Mouse (Mus musculus) kidney, postnatal 14 days (tissue): Measurements from ENCODE around the gene Coa6.

ENCODE experiments used
- DNase-seq: peaks from one replicate; pipeline ENCODE4 v3.0.0; 2022; ENCODE audit warnings: mixed read lengths

Coa6 gene

DNA sequence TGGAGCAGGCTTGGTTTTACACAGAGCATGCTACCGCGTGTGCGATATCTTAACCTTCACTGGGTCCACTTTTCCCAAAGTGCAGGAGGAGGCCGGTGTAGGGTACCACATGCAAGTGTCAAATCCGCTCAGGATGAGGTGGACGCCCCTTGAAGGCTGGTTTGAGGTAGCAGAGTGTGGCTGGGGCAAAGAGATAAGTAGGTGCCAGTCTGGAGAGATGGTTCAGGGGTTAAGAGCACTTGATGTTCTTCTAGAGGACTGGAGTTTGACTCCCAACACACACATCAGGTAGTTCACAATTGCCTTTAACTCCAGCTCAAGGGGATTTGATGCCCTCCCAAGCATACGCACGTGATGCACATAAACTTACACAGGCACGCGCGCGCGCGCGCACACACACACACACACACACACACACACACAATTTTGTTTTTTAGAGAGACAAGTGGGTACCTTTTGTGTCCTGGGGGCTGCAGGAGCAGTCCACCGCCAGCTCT is 51.5 kb downstream of the Coa6 start:
- no peak for DNase-seq

DNA sequence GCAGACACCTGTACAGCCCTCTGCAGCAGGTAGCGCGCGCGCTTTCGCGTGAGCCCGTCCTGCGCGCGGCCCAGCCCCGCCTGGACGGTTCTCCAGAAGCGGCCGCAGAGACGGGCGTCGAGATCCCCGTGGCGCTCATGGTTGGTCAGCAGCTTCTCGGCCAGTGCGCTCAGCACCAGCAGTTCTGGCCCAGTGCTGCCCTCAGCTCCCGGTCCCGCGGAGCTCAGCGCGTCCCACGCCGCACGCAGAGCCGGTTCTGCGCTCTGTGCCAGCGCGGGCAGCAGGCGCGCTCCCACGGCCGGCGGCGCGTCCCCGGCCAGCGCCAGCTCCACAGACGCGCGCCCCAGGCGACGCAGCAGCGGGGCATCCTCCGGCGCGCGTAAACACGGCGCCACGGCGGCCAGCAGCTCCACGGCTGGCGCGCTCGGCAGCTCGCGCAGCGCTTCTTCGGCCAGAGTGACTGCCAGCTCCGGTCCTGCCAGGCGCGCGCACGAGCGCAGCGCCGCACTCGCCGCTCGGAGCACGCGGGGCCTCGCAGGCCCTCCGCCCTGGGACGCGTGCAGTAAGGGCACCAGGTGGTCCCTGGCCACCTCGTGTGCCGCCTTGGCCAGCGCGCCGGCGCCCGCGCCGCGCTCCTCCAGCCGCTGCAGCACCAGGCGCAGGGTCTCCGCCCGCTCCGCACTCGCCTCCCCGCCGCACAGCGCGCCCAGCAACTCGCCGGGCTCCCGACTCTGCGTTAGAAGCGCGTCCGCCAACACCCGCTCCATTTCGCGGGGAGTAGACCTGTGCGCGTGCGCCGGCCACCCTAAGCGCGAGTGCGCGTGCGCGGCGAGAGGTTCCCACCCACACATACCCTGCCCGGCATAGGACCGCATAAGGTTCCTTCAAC is 52.2 kb downstream of the Coa6 start, which contains the start of gene Tarbp1:
Tarbp1 (minus strand) TSS at position 767 of the 889 bp plus-strand sequence.
- peak; percentile 94 for DNase-seq
